12 mouse cellular contexts compared by ENCODE assay signal in the genomic region with DNA sequence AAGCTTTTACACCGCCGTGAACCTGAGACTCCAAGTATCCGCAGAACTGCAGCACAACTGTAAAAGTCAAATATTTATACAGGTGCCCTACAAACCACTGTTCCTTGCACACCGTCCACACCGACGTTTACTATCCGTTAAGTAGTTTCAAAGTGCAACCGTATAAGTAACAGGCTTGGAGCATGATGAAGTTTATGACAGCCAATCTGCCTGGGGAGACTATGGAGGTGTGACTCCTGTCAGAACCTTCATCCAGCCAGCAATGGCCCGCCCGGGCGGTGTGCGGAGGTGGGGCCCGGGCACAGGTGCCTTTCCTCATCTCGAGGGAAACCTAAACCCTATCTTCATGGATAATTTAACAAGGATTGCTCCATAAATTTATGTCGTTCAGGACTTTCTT. TPM values are rescaled to one million over a fixed set of nuclear protein-coding genes. Genes with fewer than 3 reads are reported as not detected.
DNase-seq lines count a peak whose midpoint lies in the region; ATAC-seq and TF ChIP-seq lines count a peak whose summit lies in the region.
"Had no signal": no experiment of that assay in that cellular context is flagged by ENCODE, and none has a peak within 500 bp of the region (broad histone marks: within the 10 kb centered on the region; RNA-seq: fewer than 3 reads in every experiment).

No protein-coding gene starts in this region.

- H3K9ac ChIP-seq in heart, embryonic 11.5 days (ENCODE audit: low read depth, low read length) = no peak overlapping the region
- peak overlapping the region; percentile 28; the same call in 1 of the 2 replicates for H3K9ac ChIP-seq in kidney, embryonic 16.5 days (replicated peaks; ENCODE audit: low read length)
- H3K9ac ChIP-seq in hindbrain, postnatal 0 days (replicated peaks; ENCODE audit: low read length) = no peak overlapping the region
- no peak overlapping the region for H3K9ac ChIP-seq in neural tube, embryonic 15.5 days (replicated peaks)
- H3K9ac ChIP-seq: midbrain, embryonic 15.5 days had no signal

- no peak overlapping the region for H3K27ac ChIP-seq in heart, embryonic 11.5 days (ENCODE audit: low read depth, low read length)
- H3K27ac ChIP-seq in kidney, embryonic 16.5 days (ENCODE audit: low read length) = no peak overlapping the region; the same call in 1 of the 2 replicates
- H3K27ac ChIP-seq in hindbrain, postnatal 0 days = no peak overlapping the region
- H3K27ac ChIP-seq in neural tube, embryonic 15.5 days (replicated peaks) = no peak overlapping the region
- H3K27ac ChIP-seq: left cerebral cortex, adult 2 months; midbrain, embryonic 15.5 days had no signal

- peaks cover 29% of the 10 kb centered on the region for H3K4me1 ChIP-seq in heart, embryonic 11.5 days (ENCODE audit: control insufficient read depth, insufficient read depth, low read length)
- peaks cover 60% of the 10 kb centered on the region for H3K4me1 ChIP-seq in kidney, embryonic 16.5 days (ENCODE audit: insufficient read depth, low read length)
- H3K4me1 ChIP-seq in hindbrain, postnatal 0 days (ENCODE audit: insufficient read depth, low read length) = no peaks in the 10 kb centered on the region; the same call in 1 of the 2 replicates
- peaks cover 47% of the 10 kb centered on the region for H3K4me1 ChIP-seq in neural tube, embryonic 15.5 days

- H3K4me3 ChIP-seq in heart, embryonic 11.5 days (ENCODE audit: low read depth, low read length) = no peak overlapping the region
- peak overlapping the region; percentile 97 for H3K4me3 ChIP-seq in kidney, embryonic 16.5 days (ENCODE audit: low read length)
- H3K4me3 ChIP-seq in hindbrain, postnatal 0 days (ENCODE audit: low read length) = no peak overlapping the region
- H3K4me3 ChIP-seq in neural tube, embryonic 15.5 days (replicated peaks) = no peak overlapping the region
- H3K4me3 ChIP-seq: left cerebral cortex, adult 2 months; midbrain, embryonic 15.5 days had no signal

- peak overlapping the region; percentile 95; the same call in 1 of the 2 replicates for H3K4me2 ChIP-seq in heart, embryonic 11.5 days
- peak overlapping the region; percentile 95 for H3K4me2 ChIP-seq in kidney, embryonic 16.5 days (replicated peaks; ENCODE audit: low read depth, low read length)
- 0 out of 2 replicates have a peak overlapping the region, but pooled peaks have one; percentile 9 for H3K4me2 ChIP-seq in hindbrain, postnatal 0 days (ENCODE audit: low read depth, low read length)
- peak overlapping the region; percentile 95 for H3K4me2 ChIP-seq in neural tube, embryonic 15.5 days
- H3K4me2 ChIP-seq: midbrain, embryonic 15.5 days had no signal

- no peaks in the 10 kb centered on the region for H3K9me3 ChIP-seq in heart, embryonic 11.5 days (replicated peaks; ENCODE audit: control insufficient read depth, low read length)
- H3K9me3 ChIP-seq in kidney, embryonic 16.5 days (ENCODE audit: low read length) = no peaks in the 10 kb centered on the region
- H3K9me3 ChIP-seq in hindbrain, postnatal 0 days (ENCODE audit: low read length) = no peaks in the 10 kb centered on the region
- H3K9me3 ChIP-seq in neural tube, embryonic 15.5 days (replicated peaks) = no peaks in the 10 kb centered on the region
- H3K9me3 ChIP-seq: midbrain, embryonic 15.5 days had no signal

- 74% methylated on average over 15 of the region's 15 CpGs for WGBS in heart, embryonic 11.5 days (ENCODE audit: insufficient replicate concordance)
- WGBS in kidney, embryonic 16.5 days = 22% methylated on average over 15 of the region's 15 CpGs
- 85% methylated on average over 15 of the region's 15 CpGs for WGBS in hindbrain, postnatal 0 days
- WGBS in neural tube, embryonic 15.5 days = 58% methylated on average over 15 of the region's 15 CpGs

- no peak for ATAC-seq in heart, embryonic 11.5 days (replicated peaks; ENCODE audit: insufficient number of reproducible peaks, low FRiP score, low TSS enrichment)
- ATAC-seq in kidney, embryonic 16.5 days (ENCODE audit: low FRiP score, low TSS enrichment) = no peak
- ATAC-seq in hindbrain, postnatal 0 days = no peak
- ATAC-seq in neural tube, embryonic 15.5 days (ENCODE audit: low FRiP score) = no peak
- ATAC-seq: forebrain, embryonic 16.5 days; midbrain, embryonic 15.5 days had no signal

- H3K27me3 ChIP-seq in heart, embryonic 11.5 days (ENCODE audit: control insufficient read depth, insufficient read depth, low read length) = no peaks in the 10 kb centered on the region
- no peaks in the 10 kb centered on the region for H3K27me3 ChIP-seq in kidney, embryonic 16.5 days (ENCODE audit: insufficient read depth, low read length)
- H3K27me3 ChIP-seq in hindbrain, postnatal 0 days (ENCODE audit: insufficient read depth, low read length) = no peaks in the 10 kb centered on the region
- H3K27me3 ChIP-seq in neural tube, embryonic 15.5 days (replicated peaks) = no peaks in the 10 kb centered on the region
- H3K27me3 ChIP-seq: midbrain, embryonic 15.5 days had no signal

- TF ChIP-seq CTCF in hindbrain, postnatal 0 days (IDR thresholded peaks at IDR 0.05; ENCODE audit: low read depth) = no peak

- no peaks in the 10 kb centered on the region for H3K36me3 ChIP-seq in heart, embryonic 11.5 days (ENCODE audit: control insufficient read depth, insufficient read depth, low read length)
- no peaks in the 10 kb centered on the region for H3K36me3 ChIP-seq in kidney, embryonic 16.5 days (ENCODE audit: insufficient read depth, low read length)
- H3K36me3 ChIP-seq in hindbrain, postnatal 0 days (ENCODE audit: insufficient read depth, low read length) = no peaks in the 10 kb centered on the region
- H3K36me3 ChIP-seq in neural tube, embryonic 15.5 days = no peaks in the 10 kb centered on the region
- H3K36me3 ChIP-seq: midbrain, embryonic 15.5 days had no signal

- no peak for DNase-seq in heart, adult 8-10 months (ENCODE audit: low spot score)
- DNase-seq in kidney, adult 8-10 months = no peak
- no peak for DNase-seq in hindbrain, postnatal 0 days (ENCODE audit: low spot score)
- DNase-seq in layer of hippocampus, adult 9-11 months = no peak
- DNase-seq in ovary, adult 18-20 months (ENCODE audit: low spot score) = no peak
- DNase-seq: lung, adult 18-20 months had no signal

RNA-seq across cellular contexts. Expression of gene Wwc2, which starts 2.6 kb away (rescaled TPM):
- polyA plus RNA-seq in heart, embryonic 11.5 days (2014; fragmentation: Nextera tagmentation; extraction: Ambion mirVana) = 14.8 and 15.2 TPM in 2 replicates
- total RNA-seq in heart, adult 8-10 months (2022) = 10 to 100 TPM; 24.1 to 25.3 (median 24.6) TPM
- 16.7 and 17.9 TPM in 2 replicates for polyA plus RNA-seq in kidney, embryonic 16.5 days (2015; fragmentation: Nextera tagmentation; extraction: Ambion mirVana)
- total RNA-seq in hindbrain, postnatal 0 days (2014; rRNA removed) = 10.0 and 11.2 TPM in 2 replicates
- polyA plus RNA-seq in hindbrain, postnatal 0 days (2015; fragmentation: Nextera tagmentation; extraction: Ambion mirVana) = 5.2 and 5.3 TPM in 2 replicates
- polyA plus RNA-seq in neural tube, embryonic 15.5 days (2015; fragmentation: Nextera tagmentation; extraction: Ambion mirVana) = 5.8 and 6.1 TPM in 2 replicates

Comparison
In these comparisons a context has a peak if more than half of its experiments do, and no peak if none do; other contexts are left out.
1. H3K4me2 ChIP-seq: peak in every context shown above with its lines; median percentile 95 in heart, embryonic 11.5 days; 95 in kidney, embryonic 16.5 days; 95 in neural tube, embryonic 15.5 days; 9 in hindbrain, postnatal 0 days.